ENCODE assay signal across 24 mouse cellular contexts in the genomic region with DNA sequence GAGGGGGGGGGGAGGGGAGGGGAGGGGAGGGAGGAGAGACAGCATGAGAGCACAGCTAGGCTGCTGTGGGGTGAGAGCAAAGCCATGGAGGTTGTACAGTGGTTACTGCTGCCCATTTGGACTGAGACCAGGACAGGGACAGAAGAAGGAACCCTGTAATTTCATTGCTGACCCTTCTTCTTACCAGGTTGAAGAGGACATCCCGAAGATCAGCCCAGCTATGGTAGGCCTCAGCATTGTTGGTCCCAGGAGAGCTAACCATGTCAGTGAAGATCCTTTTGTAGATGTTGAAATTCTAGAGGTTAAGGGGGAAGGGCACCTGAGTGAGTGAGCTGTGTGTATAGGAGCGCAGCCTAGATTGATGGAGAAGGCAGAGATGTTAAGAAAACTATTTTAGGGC. TPM values are rescaled to one million over a fixed set of nuclear protein-coding genes. Genes with fewer than 3 reads are reported as not detected.
A peak's percentile ranks its signal among the peaks of the same experiment; 100 is the strongest.
DNase-seq lines count a peak whose midpoint lies in the region; ATAC-seq and TF ChIP-seq lines count a peak whose summit lies in the region.
"Had no signal": no experiment of that assay in that cellular context is flagged by ENCODE, and none has a peak within 500 bp of the region (broad histone marks: within the 10 kb centered on the region; RNA-seq: fewer than 3 reads in every experiment).

No protein-coding gene starts in this region.

- H3K9ac ChIP-seq in heart, embryonic 12.5 days = no peak overlapping the region
- H3K9ac ChIP-seq in intestine, postnatal 0 days (ENCODE audit: low read depth, low read length) = no peak overlapping the region
- no peak overlapping the region for H3K9ac ChIP-seq in intestine, embryonic 16.5 days (ENCODE audit: low read depth, low read length)
- no peak overlapping the region for H3K9ac ChIP-seq in lung, postnatal 0 days (replicated peaks; ENCODE audit: low read depth)
- no peak overlapping the region for H3K9ac ChIP-seq in stomach, postnatal 0 days (ENCODE audit: low read length)
- H3K9ac ChIP-seq: forebrain, embryonic 13.5 days; hindbrain, embryonic 12.5 days; hindbrain, embryonic 15.5 days had no signal

- DNase-seq in heart, adult 11 months = peak; percentile 74
- no peak for DNase-seq in lung, postnatal 0 days (ENCODE audit: low spot score)
- no peak for DNase-seq in lung, postnatal 14 days
- DNase-seq in stomach, postnatal 0 days (ENCODE audit: low spot score) = no peak
- DNase-seq: adrenal gland, postnatal 10 days; adrenal gland, postnatal 36 days; B cell, adult 2 months; cerebellum, adult 18-20 months; cerebellum, adult 9-10 months; cerebellum, postnatal 14 days; gastrocnemius, postnatal 10 days; gastrocnemius, postnatal 36 days had no signal

- no peak for TF ChIP-seq EP300 in lung, postnatal 0 days (IDR thresholded peaks at IDR 0.05)
- no peak for TF ChIP-seq EP300 in stomach, postnatal 0 days (optimal IDR thresholded peaks at IDR 0.05)

- ATAC-seq in heart, embryonic 12.5 days (ENCODE audit: insufficient number of reproducible peaks, low FRiP score) = no peak
- no peak for ATAC-seq in intestine, postnatal 0 days
- no peak for ATAC-seq in intestine, embryonic 16.5 days
- ATAC-seq in lung, postnatal 0 days = no peak
- ATAC-seq in stomach, postnatal 0 days (ENCODE audit: low FRiP score, low TSS enrichment) = no peak
- ATAC-seq: forebrain, embryonic 13.5 days; forebrain, embryonic 16.5 days; Patski had no signal

- H3K4me1 ChIP-seq in heart, embryonic 12.5 days (replicated peaks) = peaks cover 43% of the 10 kb centered on the region
- no peaks in the 10 kb centered on the region for H3K4me1 ChIP-seq in intestine, postnatal 0 days (replicated peaks; ENCODE audit: control insufficient read depth, insufficient read depth, low read length)
- H3K4me1 ChIP-seq in intestine, embryonic 16.5 days (ENCODE audit: control insufficient read depth, insufficient read depth, low read length) = peaks cover 6% of the 10 kb centered on the region; the same call in 1 of the 2 replicates
- peaks cover 3% of the 10 kb centered on the region; the same call in 1 of the 2 replicates for H3K4me1 ChIP-seq in lung, postnatal 0 days (ENCODE audit: insufficient read depth, low read depth, low read length)
- H3K4me1 ChIP-seq in stomach, postnatal 0 days (replicated peaks; ENCODE audit: control insufficient read depth, insufficient read depth) = no peaks in the 10 kb centered on the region

- TF ChIP-seq CTCF in intestine, postnatal 0 days (IDR thresholded peaks at IDR 0.05; ENCODE audit: low read depth) = no peak
- no peak for TF ChIP-seq CTCF in lung, postnatal 0 days (IDR thresholded peaks at IDR 0.05)
- no peak for TF ChIP-seq CTCF in stomach, postnatal 0 days (IDR thresholded peaks at IDR 0.05; ENCODE audit: low read depth)

- H3K27me3 ChIP-seq in heart, embryonic 12.5 days (replicated peaks) = no peaks in the 10 kb centered on the region
- no peaks in the 10 kb centered on the region for H3K27me3 ChIP-seq in intestine, postnatal 0 days (replicated peaks; ENCODE audit: control insufficient read depth, insufficient read depth, low read length)
- H3K27me3 ChIP-seq in intestine, embryonic 16.5 days (replicated peaks; ENCODE audit: control insufficient read depth, insufficient read depth, low read length) = no peaks in the 10 kb centered on the region
- H3K27me3 ChIP-seq in lung, postnatal 0 days (replicated peaks; ENCODE audit: insufficient read depth, low read length) = no peaks in the 10 kb centered on the region
- no peaks in the 10 kb centered on the region for H3K27me3 ChIP-seq in stomach, postnatal 0 days (ENCODE audit: control insufficient read depth, insufficient read depth, low read length)
- H3K27me3 ChIP-seq: CH12.LX; forebrain, embryonic 13.5 days; heart, embryonic 13.5 days; hindbrain, embryonic 15.5 days; Patski had no signal

- H3K27ac ChIP-seq in heart, embryonic 12.5 days (ENCODE audit: poor library complexity, severe bottlenecking) = no peak overlapping the region
- H3K27ac ChIP-seq in intestine, postnatal 0 days (ENCODE audit: low read depth, low read length) = peak overlapping the region; percentile 78; the same call in 1 of the 2 replicates
- H3K27ac ChIP-seq in intestine, embryonic 16.5 days (ENCODE audit: low read length) = no peak overlapping the region
- H3K27ac ChIP-seq in lung, postnatal 0 days (ENCODE audit: low read length) = peak overlapping the region; percentile 16
- H3K27ac ChIP-seq in stomach, postnatal 0 days (replicated peaks) = peak overlapping the region; percentile 42
- H3K27ac ChIP-seq: forebrain, embryonic 10.5 days; forebrain, embryonic 13.5 days; hindbrain, embryonic 12.5 days; hindbrain, embryonic 15.5 days had no signal

- peaks cover 90% of the 10 kb centered on the region for H3K36me3 ChIP-seq in heart, embryonic 12.5 days
- H3K36me3 ChIP-seq in intestine, postnatal 0 days (ENCODE audit: control insufficient read depth, insufficient read depth) = peaks cover 33% of the 10 kb centered on the region
- 0 out of 2 replicates have a peak, but pooled peaks cover 5% of the 10 kb centered on the region for H3K36me3 ChIP-seq in intestine, embryonic 16.5 days (ENCODE audit: control insufficient read depth, insufficient read depth, low read length)
- H3K36me3 ChIP-seq in lung, postnatal 0 days (ENCODE audit: insufficient read depth, low read length) = peaks cover 13% of the 10 kb centered on the region; the same call in 1 of the 2 replicates
- peaks cover 20% of the 10 kb centered on the region for H3K36me3 ChIP-seq in stomach, postnatal 0 days (ENCODE audit: control insufficient read depth, insufficient read depth, low read length)

- no peaks in the 10 kb centered on the region for H3K9me3 ChIP-seq in heart, embryonic 12.5 days (replicated peaks)
- no peaks in the 10 kb centered on the region for H3K9me3 ChIP-seq in intestine, postnatal 0 days (ENCODE audit: control insufficient read depth)
- no peaks in the 10 kb centered on the region for H3K9me3 ChIP-seq in intestine, embryonic 16.5 days (ENCODE audit: control insufficient read depth, low read length)
- no peaks in the 10 kb centered on the region for H3K9me3 ChIP-seq in lung, postnatal 0 days (ENCODE audit: low read length)
- H3K9me3 ChIP-seq in stomach, postnatal 0 days (ENCODE audit: control insufficient read depth, low read length) = no peaks in the 10 kb centered on the region
- H3K9me3 ChIP-seq: forebrain, embryonic 10.5 days; forebrain, embryonic 13.5 days; G1E; heart, embryonic 13.5 days; hindbrain, embryonic 12.5 days; hindbrain, embryonic 15.5 days had no signal

- 93% methylated on average over 2 of the region's 2 CpGs for WGBS in heart, embryonic 12.5 days
- 83% methylated on average over 2 of the region's 2 CpGs for WGBS in intestine, postnatal 0 days
- 91% methylated on average over 2 of the region's 2 CpGs for WGBS in intestine, embryonic 16.5 days
- WGBS in lung, postnatal 0 days = 88% methylated on average over 2 of the region's 2 CpGs
- 95% methylated on average over 2 of the region's 2 CpGs for WGBS in stomach, postnatal 0 days

- H3K4me2 ChIP-seq in heart, embryonic 12.5 days = no peak overlapping the region
- H3K4me2 ChIP-seq in intestine, postnatal 0 days (replicated peaks; ENCODE audit: low read depth) = no peak overlapping the region; the same call in 1 of the 2 replicates
- no peak overlapping the region for H3K4me2 ChIP-seq in intestine, embryonic 16.5 days (ENCODE audit: low read depth, low read length)
- no peak overlapping the region for H3K4me2 ChIP-seq in lung, postnatal 0 days (replicated peaks; ENCODE audit: low read depth, low read length)
- no peak overlapping the region for H3K4me2 ChIP-seq in stomach, postnatal 0 days (replicated peaks; ENCODE audit: low read depth)
- H3K4me2 ChIP-seq: forebrain, embryonic 13.5 days; heart, embryonic 13.5 days; hindbrain, embryonic 12.5 days; hindbrain, embryonic 15.5 days had no signal

- no peak overlapping the region for H3K4me3 ChIP-seq in heart, embryonic 12.5 days
- H3K4me3 ChIP-seq in intestine, postnatal 0 days (ENCODE audit: low read depth, low read length) = no peak overlapping the region
- H3K4me3 ChIP-seq in intestine, embryonic 16.5 days (ENCODE audit: low read length) = no peak overlapping the region
- no peak overlapping the region for H3K4me3 ChIP-seq in lung, postnatal 0 days (ENCODE audit: low read depth, low read length)
- no peak overlapping the region for H3K4me3 ChIP-seq in stomach, postnatal 0 days (ENCODE audit: low read depth, low read length)
- H3K4me3 ChIP-seq: forebrain, embryonic 10.5 days; forebrain, embryonic 13.5 days; heart, embryonic 13.5 days; hindbrain, embryonic 12.5 days; hindbrain, embryonic 15.5 days had no signal

RNA-seq across cellular contexts. Expression of a gene that starts 3.9 kb away (rescaled TPM):
- 7.4 and 7.5 TPM in 2 replicates for polyA plus RNA-seq in heart, embryonic 12.5 days (2016; fragmentation: Nextera tagmentation; extraction: Ambion mirVana)
- polyA plus RNA-seq in intestine, postnatal 0 days (2015; fragmentation: Nextera tagmentation; extraction: Ambion mirVana) = 105 and 108 TPM in 2 replicates
- 70.1 and 71.1 TPM in 2 replicates for polyA plus RNA-seq in intestine, embryonic 16.5 days (2015; fragmentation: Nextera tagmentation; extraction: Ambion mirVana)
- 44.5 and 50.4 TPM in 2 replicates for polyA plus RNA-seq in lung, postnatal 0 days (2015; fragmentation: Nextera tagmentation; extraction: Ambion mirVana)
- polyA plus RNA-seq in stomach, postnatal 0 days (2015; fragmentation: Nextera tagmentation; extraction: Ambion mirVana) = 75.2 and 78.2 TPM in 2 replicates

RNA-seq across cellular contexts. Expression of a gene that starts 14.3 kb away (rescaled TPM):
- 0.34 TPM in 1 of 2 replicates, not detected in the other for polyA plus RNA-seq in heart, embryonic 12.5 days (2016; fragmentation: Nextera tagmentation; extraction: Ambion mirVana)
- polyA plus RNA-seq in intestine, postnatal 0 days (2015; fragmentation: Nextera tagmentation; extraction: Ambion mirVana) = 0.51 and 0.70 TPM in 2 replicates
- polyA plus RNA-seq in intestine, embryonic 16.5 days (2015; fragmentation: Nextera tagmentation; extraction: Ambion mirVana) = 0.27 TPM in 1 of 2 replicates, not detected in the other
- polyA plus RNA-seq in lung, postnatal 0 days (2015; fragmentation: Nextera tagmentation; extraction: Ambion mirVana) = 0.45 and 0.62 TPM in 2 replicates
- polyA plus RNA-seq in stomach, postnatal 0 days (2015; fragmentation: Nextera tagmentation; extraction: Ambion mirVana) = 0.38 and 1.0 TPM in 2 replicates

RNA-seq across cellular contexts. Expression of a gene that starts 14.7 kb away (rescaled TPM):
- 127 and 137 TPM in 2 replicates for polyA plus RNA-seq in heart, embryonic 12.5 days (2016; fragmentation: Nextera tagmentation; extraction: Ambion mirVana)
- polyA plus RNA-seq in intestine, postnatal 0 days (2015; fragmentation: Nextera tagmentation; extraction: Ambion mirVana) = 96.4 and 99.6 TPM in 2 replicates
- 132 and 140 TPM in 2 replicates for polyA plus RNA-seq in intestine, embryonic 16.5 days (2015; fragmentation: Nextera tagmentation; extraction: Ambion mirVana)
- polyA plus RNA-seq in lung, postnatal 0 days (2015; fragmentation: Nextera tagmentation; extraction: Ambion mirVana) = 125 and 131 TPM in 2 replicates
- 95.3 and 95.9 TPM in 2 replicates for polyA plus RNA-seq in stomach, postnatal 0 days (2015; fragmentation: Nextera tagmentation; extraction: Ambion mirVana)

RNA-seq across cellular contexts. Expression of a gene that starts 34.9 kb away (rescaled TPM):
- polyA plus RNA-seq in heart, embryonic 12.5 days (2016; fragmentation: Nextera tagmentation; extraction: Ambion mirVana) = 111 and 112 TPM in 2 replicates
- polyA plus RNA-seq in intestine, postnatal 0 days (2015; fragmentation: Nextera tagmentation; extraction: Ambion mirVana) = 54.8 and 55.4 TPM in 2 replicates
- polyA plus RNA-seq in intestine, embryonic 16.5 days (2015; fragmentation: Nextera tagmentation; extraction: Ambion mirVana) = 110 and 122 TPM in 2 replicates
- polyA plus RNA-seq in lung, postnatal 0 days (2015; fragmentation: Nextera tagmentation; extraction: Ambion mirVana) = 77.6 TPM in 2 replicates
- polyA plus RNA-seq in stomach, postnatal 0 days (2015; fragmentation: Nextera tagmentation; extraction: Ambion mirVana) = 57.8 and 59.4 TPM in 2 replicates

RNA-seq across cellular contexts. Expression of a gene that starts 35.5 kb away (rescaled TPM):
- 33.9 and 34.0 TPM in 2 replicates for polyA plus RNA-seq in heart, embryonic 12.5 days (2016; fragmentation: Nextera tagmentation; extraction: Ambion mirVana)
- 28.3 and 30.4 TPM in 2 replicates for polyA plus RNA-seq in intestine, postnatal 0 days (2015; fragmentation: Nextera tagmentation; extraction: Ambion mirVana)
- polyA plus RNA-seq in intestine, embryonic 16.5 days (2015; fragmentation: Nextera tagmentation; extraction: Ambion mirVana) = 19.5 and 21.5 TPM in 2 replicates
- 24.2 and 25.6 TPM in 2 replicates for polyA plus RNA-seq in lung, postnatal 0 days (2015; fragmentation: Nextera tagmentation; extraction: Ambion mirVana)
- polyA plus RNA-seq in stomach, postnatal 0 days (2015; fragmentation: Nextera tagmentation; extraction: Ambion mirVana) = 20.0 and 20.3 TPM in 2 replicates

Comparison
In these comparisons a context has a peak if more than half of its experiments do, and no peak if none do; other contexts are left out.
1. H3K27ac ChIP-seq: peak in intestine, postnatal 0 days (single experiment), lung, postnatal 0 days (single experiment) and stomach, postnatal 0 days (single experiment); none in heart, embryonic 12.5 days (single experiment) and intestine, embryonic 16.5 days (single experiment).